Mouse (Mus musculus) monocyte, adult 5-6 weeks (primary cell): ENCODE measurements around the gene G6pc. TPM values are rescaled to one million over a fixed set of nuclear protein-coding genes. Genes with fewer than 3 reads are reported as not detected.
"Not testable (repeated sequence)": the region's sequence is repeated elsewhere in the genome, so short reads cannot be mapped to it uniquely, and the experiment has no call there.

Experiments used
- ATAC-seq: fragments of 153-309, 156-312 bp; replicated peaks from 2 replicates; pipeline ENCODE4 v1.8.0; 2017; ENCODE audit warnings: mild to moderate bottlenecking; ENCODE audit not compliant: low TSS enrichment, insufficient number of reproducible peaks, severe bottlenecking, poor library complexity, low FRiP score
- total RNA-seq: library from RNA; stranded (forward); fragments of 200-1000, 200-491, 200-594 nt; gene quantifications from 3 replicates; pipeline ENCODE4 v1.2.3, GENCODE M21; 2017

G6pc gene
- not detected in 3 replicates for total RNA-seq

DNA sequence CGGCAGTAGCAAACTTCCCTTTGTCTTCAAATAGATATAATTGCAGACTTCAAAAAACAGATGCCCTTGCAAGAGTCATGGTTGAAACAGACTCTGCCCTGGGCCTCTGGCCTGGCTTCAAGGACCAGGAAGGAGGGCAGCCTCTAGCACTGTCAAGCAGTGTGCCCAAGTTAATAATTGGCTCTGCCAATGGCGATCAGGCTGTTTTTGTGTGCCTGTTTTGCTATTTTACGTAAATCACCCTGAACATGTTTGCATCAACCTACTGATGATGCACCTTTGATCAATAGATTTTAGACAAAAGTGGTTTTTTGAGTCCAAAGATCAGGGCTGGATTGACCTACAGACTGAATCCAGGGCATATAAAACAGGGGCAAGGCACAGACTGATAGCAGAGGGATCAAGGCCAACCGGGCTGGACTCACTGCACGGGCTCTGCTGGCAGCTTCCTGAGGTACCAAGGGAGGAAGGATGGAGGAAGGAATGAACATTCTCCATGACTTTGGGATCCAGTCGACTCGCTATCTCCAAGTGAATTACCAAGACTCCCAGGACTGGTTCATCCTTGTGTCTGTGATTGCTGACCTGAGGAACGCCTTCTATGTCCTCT is at the start of gene G6pc:
TSS of gene G6pc (plus strand) at position 236 of the 610 bp plus-strand sequence.
- no peak for ATAC-seq

DNA sequence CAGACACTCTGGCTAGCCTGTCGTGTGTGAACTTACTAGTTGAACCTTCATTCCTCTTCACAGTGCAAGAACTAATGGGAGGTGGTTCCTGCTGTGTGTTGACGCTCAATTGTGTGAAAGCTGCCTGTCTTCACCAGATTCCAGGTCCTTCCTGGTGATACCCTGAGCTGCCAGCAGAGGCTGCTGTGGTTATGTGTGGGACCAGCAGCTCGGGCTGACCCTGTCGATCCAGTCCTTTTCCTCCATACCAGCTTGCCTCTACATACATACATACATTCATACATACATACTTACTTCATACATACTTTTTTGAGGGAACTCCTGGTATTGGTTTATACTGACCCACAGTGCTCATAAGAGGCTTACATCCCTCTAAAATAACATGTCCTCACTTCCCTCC is 43.8 kb upstream of the G6pc start:
- ATAC-seq, result no peak

DNA sequence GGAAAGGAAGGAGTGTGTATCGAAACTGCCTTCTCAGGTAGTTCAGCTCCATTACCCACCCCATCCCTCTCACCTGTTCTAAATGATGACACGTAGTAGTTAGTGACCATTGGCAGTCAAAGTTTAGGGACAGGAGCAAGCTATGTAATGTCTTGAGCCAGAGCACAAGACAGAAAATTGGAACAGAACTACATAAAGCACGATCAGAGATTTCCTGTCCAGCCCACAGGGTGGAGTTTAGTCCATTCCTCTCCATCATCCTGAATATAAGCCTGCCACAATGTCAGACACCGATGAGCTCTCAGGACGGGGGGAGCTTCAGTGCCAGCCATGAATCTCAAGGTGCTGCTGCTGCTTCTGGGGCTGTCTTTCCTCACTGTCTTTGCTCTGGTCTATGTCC is 42.6 kb upstream of the G6pc start, which contains the start of gene Aoc2:
TSS of gene Aoc2 (plus strand) at position 301 of the 400 bp plus-strand sequence.
- ATAC-seq, result no peak

DNA sequence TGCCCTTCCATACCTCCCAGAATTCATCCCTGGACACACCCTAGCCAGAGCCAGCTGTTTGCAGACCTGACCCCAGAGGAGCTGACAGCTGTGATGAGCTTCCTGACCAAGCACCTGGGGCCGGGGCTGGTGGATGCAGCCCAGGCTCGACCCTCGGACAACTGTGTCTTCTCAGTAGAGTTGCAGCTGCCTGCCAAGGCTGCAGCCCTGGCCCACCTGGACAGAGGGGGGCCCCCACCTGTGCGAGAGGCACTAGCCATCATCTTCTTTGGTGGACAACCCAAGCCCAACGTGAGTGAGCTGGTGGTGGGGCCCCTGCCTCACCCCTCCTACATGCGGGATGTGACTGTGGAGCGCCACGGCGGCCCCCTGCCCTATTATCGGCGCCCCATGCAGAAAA is 42.2 kb upstream of the G6pc start:
- ATAC-seq, result not testable (repeated sequence)

DNA sequence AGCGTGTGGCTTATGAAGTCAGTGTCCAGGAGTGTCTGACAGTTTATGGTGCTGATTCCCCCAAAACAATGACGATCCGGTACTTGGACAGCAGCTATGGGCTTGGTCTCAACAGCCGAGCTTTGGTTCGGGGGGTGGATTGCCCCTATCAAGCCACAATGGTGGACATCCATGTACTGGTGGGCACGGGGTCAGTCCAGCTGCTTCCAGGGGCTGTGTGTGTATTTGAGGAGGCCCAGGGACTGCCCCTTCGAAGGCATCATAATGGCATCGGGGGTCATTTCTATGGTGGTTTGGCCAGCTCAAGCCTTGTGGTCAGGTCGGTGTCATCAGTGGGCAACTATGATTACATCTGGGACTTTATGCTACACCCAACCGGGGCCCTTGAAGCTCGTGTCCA is 41.2 kb upstream of the G6pc start:
- no peak for ATAC-seq

DNA sequence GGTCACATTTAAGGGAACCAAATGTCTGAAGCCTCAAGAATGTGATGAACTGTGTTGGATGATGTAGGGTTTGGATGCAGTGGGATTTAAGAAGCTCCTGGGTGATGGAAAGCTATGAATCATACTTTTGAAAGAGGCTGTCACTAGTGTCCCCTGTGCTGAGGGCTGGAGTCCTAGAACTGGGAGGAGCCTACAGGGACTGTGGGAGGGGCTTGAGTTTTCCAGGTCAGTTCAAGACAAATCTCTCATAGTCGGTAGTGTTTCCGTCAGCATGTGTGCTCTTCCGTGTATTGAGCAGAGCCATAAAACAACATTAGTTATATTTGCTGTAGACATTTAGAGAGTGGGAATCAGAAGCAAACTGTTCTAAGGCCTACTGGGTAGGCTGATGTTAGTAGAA is 40.0 kb upstream of the G6pc start:
- no peak for ATAC-seq

DNA sequence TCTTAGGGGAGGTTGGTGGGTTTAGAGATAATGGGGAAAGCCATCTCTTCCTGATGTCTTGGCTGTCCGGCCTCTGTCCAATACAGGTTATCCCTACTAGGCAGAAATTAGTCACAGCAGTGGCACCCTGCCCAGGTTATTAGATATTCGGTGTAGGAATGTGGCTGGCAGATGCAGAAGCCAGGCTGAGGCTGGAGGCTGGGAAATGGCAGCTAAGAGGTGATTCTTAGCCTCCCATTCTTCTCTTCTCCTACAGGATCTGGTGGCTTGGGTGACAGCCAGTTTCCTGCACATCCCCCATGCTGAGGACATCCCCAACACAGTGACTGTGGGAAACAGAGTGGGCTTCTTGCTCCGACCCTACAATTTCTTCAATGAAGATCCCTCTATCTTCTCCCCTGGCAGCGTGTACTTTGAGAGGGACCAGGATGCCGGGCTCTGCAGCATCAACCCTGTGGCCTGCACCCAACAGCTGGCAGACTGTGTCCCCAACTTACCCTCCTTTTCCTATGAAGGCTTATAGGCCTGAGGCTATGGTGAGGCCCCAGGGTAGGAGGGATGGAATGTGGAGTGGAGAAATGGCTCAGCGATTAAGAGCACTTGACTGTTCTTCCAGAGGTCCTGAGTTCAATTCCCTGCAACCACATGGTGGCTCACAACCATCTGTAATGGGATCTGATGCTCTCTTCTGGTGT is 38.3 kb upstream of the G6pc start:
- no peak for ATAC-seq

DNA sequence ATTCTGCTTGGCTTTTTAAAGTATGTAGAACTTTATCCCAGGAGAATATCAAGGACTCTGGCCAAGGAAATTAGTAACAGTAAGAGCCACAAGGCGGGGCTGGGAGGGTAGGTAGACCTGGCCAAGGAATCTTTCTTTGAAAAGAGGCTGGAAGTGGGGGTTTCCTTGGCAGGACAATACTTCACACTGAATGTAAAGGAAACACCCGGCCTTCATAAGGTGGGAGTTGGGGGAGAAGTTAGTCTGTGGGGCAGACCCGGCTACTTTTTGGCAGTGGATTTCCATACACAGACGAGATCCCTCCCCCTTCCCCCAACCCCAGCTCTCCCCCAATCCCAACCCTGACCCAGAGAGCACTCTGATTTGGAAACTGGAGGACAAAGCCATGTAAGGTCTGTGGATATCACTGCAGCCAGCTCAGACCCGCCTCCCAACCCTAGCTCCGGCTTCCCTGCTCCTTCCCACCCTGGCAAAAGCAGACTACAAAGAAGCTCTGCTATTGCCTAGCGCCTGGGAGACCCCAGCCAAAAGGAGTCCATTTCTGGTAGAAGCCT is 36.9 kb upstream of the G6pc start, which contains the start of gene Aoc3:
TSS of gene Aoc3 (plus strand) at position 235 of the 554 bp plus-strand sequence.
- ATAC-seq, result no peak

DNA sequence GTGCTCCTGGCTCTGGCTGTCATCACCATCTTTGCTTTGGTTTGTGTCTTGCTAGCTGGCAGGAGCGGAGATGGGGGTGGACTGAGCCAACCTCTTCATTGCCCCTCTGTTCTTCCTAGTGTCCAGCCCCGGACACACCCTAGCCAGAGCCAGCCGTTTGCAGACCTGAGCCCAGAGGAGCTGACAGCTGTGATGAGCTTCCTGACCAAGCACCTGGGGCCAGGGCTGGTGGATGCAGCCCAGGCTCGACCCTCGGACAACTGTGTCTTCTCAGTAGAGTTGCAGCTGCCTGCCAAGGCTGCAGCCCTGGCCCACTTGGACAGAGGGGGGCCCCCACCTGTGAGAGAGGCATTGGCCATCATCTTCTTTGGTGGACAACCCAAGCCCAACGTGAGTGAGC is 36.4 kb upstream of the G6pc start:
- ATAC-seq, result not testable (repeated sequence)

DNA sequence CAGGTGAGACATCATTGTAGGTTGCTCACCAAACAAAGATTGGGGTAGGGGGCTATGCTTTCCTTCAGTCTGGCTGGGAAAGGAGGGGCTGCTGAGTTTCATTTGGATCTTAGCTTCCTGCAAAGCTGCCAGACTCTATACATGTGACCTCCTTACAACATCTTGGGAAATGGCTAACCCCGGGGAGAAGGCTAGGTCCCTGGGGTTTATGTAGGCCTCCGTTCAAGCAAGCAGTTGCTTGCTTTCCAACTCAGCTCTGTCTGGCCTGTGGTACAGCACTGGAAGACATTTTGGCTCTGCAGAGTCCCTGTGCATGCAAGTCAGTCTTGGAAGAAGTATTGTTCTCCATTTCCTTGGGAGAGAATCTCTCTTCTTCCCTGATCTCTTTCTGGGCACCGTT is 34.8 kb upstream of the G6pc start:
- ATAC-seq, result no peak

DNA sequence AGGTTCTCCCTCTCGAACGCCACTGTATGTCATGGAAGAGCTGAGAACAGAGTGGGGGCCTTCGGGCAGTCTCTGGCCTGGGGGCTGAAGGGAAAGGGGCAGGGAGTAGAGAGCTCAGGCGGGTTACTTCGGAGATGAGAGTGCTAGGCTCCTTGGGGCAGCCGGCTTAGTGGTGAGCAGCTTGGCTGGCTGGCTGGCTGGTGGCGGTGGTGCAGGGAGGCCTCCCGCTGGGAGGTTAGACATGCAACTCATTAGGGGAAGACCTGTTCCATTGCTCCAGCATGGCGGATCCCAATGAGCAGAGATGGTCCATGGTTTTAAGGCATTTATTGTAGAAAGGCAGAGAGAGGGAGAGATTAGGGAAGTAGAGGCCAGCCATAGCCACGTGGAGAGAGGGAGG is 33.3 kb upstream of the G6pc start:
- ATAC-seq, result no peak

DNA sequence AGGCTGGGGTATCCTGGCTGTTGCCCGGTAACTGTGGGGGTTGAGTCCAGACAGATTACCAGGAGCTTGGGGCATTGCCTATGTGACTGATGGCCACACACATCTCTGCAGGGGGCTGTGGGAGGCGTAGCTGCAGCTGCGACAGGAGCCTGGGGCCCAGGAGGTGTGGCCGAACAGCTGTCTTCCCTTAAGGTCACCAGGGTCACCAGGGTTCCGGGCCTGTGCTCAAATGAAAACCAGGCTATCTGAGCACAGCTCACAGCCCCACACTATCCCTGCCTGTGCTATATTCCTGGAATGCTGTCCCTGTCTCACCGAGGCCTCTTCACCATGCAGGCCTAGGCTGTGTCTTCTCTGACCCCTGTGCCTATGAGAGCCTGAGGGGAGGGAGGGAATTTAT is 32.8 kb upstream of the G6pc start:
- ATAC-seq, result no peak

DNA sequence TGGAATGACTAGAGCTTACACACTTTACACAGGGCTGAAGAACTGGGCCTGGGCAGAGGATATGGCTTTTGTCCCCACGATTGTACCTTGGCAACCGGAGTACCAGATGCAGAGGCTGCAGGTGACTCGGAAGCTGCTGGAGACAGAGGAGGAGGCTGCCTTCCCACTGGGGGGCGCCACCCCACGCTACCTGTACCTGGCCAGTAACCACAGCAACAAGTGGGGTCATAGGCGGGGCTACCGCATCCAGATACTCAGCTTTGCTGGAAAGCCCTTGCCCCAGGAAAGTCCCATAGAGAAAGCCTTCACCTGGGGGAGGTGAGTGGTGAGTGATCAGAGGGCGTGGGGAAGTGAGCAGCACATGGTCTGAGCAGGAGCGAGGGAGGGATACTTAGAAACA is 31.7 kb upstream of the G6pc start:
- ATAC-seq, result no peak

DNA sequence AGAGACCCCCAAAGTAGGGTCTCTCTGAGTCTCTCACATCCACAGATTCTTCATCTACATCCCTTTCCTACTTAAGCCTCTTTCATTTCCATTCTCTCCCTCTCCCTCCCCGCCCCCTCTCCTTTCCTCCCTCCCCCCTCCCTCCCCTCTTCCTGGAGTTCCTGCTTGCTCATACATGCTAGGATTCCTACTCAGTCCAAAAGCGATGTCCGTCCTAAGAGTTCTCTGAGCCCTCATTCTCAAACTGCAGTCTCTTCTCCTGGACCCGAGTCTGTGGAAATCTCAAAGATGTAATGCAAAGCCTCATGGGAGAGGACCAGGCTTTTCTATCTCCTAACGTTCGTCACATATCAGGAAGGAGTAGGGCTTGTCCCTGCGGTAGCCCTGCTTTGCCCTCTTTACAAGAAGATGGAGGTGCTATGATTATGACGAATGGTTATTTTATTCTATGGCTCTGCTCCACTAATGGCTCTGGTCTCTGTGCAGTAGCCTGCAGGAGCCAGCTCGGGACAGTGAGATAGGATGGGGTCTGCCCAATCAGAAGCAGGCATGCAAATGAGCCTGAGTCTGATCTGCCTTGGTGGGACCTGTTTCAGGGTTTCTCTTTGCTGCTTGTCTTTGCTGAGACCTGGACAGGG is 29.1 kb upstream of the G6pc start:
- ATAC-seq, result no peak

DNA sequence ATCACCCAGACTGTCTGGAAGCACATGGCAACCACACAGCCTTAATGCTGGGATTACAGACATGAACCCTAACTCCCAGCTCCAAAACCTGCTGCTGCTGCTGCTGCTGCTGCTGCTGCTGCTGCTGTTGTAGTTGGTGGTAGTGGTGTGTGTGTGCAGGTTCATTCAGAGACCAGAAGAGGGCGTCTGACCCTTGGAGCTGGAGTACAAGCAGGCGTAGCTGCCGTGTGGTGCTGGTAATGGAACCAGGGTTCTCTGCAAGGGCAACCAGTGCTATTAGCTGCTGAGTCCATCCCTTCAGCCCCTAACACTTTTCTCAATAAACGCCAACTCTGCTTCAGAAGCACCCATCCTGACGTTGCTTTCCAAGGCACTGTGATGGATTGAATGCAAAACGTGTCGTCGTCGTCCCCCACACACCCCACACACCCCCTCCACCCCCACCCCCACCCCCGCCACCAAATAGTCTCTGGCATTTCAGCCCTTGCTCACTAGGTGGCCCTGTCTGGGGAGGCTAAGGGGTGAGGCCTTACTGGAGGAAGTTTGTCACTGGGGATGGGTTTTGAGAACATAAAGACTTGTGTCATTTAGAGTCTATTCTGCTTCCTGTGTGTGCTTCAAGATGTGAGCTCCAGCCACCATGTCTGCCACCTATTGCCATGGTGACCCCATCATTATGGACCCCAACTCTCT is 20.1 kb upstream of the G6pc start:
- no peak for ATAC-seq

DNA sequence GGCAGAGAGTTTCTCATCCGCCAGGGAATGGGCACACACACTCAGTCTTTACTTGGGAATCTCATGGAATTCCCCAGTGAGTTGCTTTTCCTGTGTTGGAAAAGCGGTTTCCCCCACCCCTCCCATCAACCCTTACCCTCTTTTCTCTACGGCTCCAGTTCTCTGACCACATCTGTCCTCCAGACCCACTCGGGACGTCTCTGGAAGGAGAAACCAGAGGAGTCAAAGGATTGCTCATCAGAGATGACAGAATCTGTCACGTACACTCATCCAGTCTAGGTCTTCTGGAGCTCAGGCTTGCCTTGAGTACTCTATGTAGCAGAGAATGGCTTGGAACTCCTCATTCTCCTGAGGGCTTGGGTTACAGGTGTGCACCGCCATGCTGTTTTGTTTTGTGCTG is 18.6 kb upstream of the G6pc start:
- no peak for ATAC-seq

DNA sequence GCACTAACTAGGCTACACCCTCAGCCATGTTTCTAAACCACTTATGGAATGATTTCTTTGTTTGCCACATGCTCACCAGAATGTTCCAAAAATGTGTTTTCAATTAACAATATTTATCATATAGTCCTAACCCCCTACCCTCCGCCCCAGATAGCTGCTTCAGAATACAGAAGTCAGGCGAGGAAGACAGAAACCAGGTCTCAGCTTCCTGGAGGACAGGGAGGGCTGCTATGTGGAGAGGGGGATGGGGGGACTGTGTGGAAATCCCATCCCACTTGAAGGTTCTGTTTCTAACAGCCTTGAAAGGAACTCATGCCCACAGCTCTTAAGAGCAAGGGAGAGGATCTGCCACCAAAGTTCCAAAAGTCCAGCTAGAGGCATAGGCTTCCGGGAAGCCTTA is 18.1 kb upstream of the G6pc start:
- ATAC-seq, result no peak

DNA sequence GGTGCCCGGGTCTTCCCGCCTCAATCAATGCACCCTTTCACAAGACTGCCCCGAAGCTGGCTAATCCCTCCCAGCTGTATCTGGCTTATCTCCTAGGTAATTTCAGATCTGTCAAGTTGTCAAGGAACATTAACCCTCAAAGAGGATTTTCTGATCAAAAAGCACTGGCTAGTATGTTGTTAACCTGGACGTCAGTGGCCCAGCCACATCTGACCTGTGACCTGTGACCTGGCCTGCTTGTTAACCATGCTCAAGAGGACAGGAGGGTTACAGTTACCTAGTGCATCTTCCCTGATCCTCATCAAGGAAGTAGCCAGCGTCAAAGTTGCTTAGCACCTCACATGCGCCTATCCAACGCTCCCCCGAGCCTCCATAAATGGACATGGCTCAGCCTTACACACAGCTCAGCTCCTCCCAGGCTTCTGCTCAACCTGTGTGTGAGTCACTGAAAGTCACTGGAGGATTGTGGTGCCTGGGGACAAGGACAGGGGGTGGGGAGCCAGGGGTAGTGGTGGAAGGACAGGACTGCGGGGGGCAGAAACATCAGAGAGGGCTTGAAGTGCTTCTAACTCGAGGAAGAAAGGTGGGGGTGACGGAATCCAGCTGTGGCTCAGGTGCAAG is 16.2 kb upstream of the G6pc start:
- ATAC-seq, result no peak

DNA sequence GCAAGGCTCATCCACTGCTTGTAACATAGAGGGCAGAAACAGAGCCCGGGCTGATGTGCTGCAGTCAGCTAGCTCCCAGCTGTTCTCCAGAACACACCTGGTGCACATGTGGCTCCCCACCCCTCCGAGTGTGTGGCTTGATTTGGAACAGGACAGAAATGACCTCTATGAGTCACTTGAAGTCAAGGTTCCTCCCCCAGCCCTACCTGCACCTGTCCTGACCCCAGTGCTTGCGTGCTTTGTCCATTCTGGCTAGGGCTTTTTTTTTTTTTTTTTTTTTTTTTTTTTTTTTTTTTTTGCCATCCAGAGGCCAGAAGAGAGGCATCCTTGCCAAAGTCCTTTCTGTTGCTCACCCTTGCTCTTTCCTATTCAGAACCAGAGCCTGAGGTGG is 15.6 kb upstream of the G6pc start:
- no peak for ATAC-seq
